Mouse (Mus musculus): ENCODE measurements around the gene Slc7a11.

Gene Slc7a11

GRCm38 (mm10) chr3:50405915-50406314, 37.5 kb downstream of the Slc7a11 start:
- DNase-seq (ENCODE audit: low spot score in 2 of 2): no peak

- DNase-seq (ENCODE audit: low spot score in 2 of 2): no peak
Observed at GRCm38 (mm10) chr3:50388786-50389185, 54.6 kb downstream of the Slc7a11 start.

- no peak for DNase-seq (ENCODE audit: low spot score in 2 of 2)
Observed at GRCm38 (mm10) chr3:50388288-50388687, 55.1 kb downstream of the Slc7a11 start.

GRCm38 (mm10) chr3:50387280-50387679, 56.1 kb downstream of the Slc7a11 start:
- no peak for DNase-seq (ENCODE audit: low spot score in 2 of 2)

GRCm38 (mm10) chr3:50386561-50387221, 56.7 kb downstream of the Slc7a11 start:
- DNase-seq (ENCODE audit: low spot score in 2 of 2): no peak

GRCm38 (mm10) chr3:50386066-50386465, 57.3 kb downstream of the Slc7a11 start:
- DNase-seq (ENCODE audit: low spot score in 2 of 2): no peak

- DNase-seq (ENCODE audit: low spot score in 2 of 2): no peak
Observed at GRCm38 (mm10) chr3:50382729-50383128, 60.7 kb downstream of the Slc7a11 start.

GRCm38 (mm10) chr3:50381861-50382693, 61.3 kb downstream of the Slc7a11 start:
- DNase-seq (ENCODE audit: low spot score in 2 of 2): no peak

GRCm38 (mm10) chr3:50381160-50381860, 62.1 kb downstream of the Slc7a11 start:
- peak; percentile 86 to 89 for DNase-seq (ENCODE audit: low spot score in 2 of 2)

GRCm38 (mm10) chr3:50379942-50380341, 63.5 kb downstream of the Slc7a11 start:
- DNase-seq (ENCODE audit: low spot score in 2 of 2): no peak

- DNase-seq (ENCODE audit: low spot score in 2 of 2): no peak
Observed at GRCm38 (mm10) chr3:50375477-50375876, 67.9 kb downstream of the Slc7a11 start.

GRCm38 (mm10) chr3:50369791-50370190, 73.6 kb downstream of the Slc7a11 start:
- no peak for DNase-seq (ENCODE audit: low spot score in 2 of 2)

- no peak for DNase-seq (ENCODE audit: low spot score in 2 of 2)
Observed at GRCm38 (mm10) chr3:50367175-50367574, 76.2 kb downstream of the Slc7a11 start.

- no peak for DNase-seq (ENCODE audit: low spot score in 2 of 2)
Observed at GRCm38 (mm10) chr3:50363659-50364058, 79.8 kb downstream of the Slc7a11 start.

GRCm38 (mm10) chr3:50347081-50347480, 96.3 kb downstream of the Slc7a11 start:
- DNase-seq (ENCODE audit: low spot score in 2 of 2): no peak

GRCm38 (mm10) chr3:50344411-50344810, 99.0 kb downstream of the Slc7a11 start:
- no peak for DNase-seq (ENCODE audit: low spot score in 2 of 2)

- DNase-seq (ENCODE audit: low spot score in 2 of 2): no peak
Observed at GRCm38 (mm10) chr3:50324524-50324923, 118.9 kb downstream of the Slc7a11 start.

GRCm38 (mm10) chr3:50323881-50324280, 119.5 kb downstream of the Slc7a11 start:
- DNase-seq (ENCODE audit: low spot score in 2 of 2): no peak

- no peak for DNase-seq (ENCODE audit: low spot score in 2 of 2)
Observed at GRCm38 (mm10) chr3:50320862-50321261, 122.6 kb downstream of the Slc7a11 start.

GRCm38 (mm10) chr3:50318074-50318473, 125.3 kb downstream of the Slc7a11 start:
- DNase-seq (ENCODE audit: low spot score in 2 of 2): no peak

GRCm38 (mm10) chr3:50313816-50314215, 129.6 kb downstream of the Slc7a11 start:
- no peak for DNase-seq (ENCODE audit: low spot score in 2 of 2)
